Mouse (Mus musculus) intestine, postnatal 0 days (tissue): ENCODE data around the gene Cep72. TPM values are rescaled to one million over a fixed set of nuclear protein-coding genes. Genes with fewer than 3 reads are reported as not detected.
A peak's percentile ranks its signal among the peaks of the same experiment; 100 is the strongest.

Source experiments
- ATAC-seq: fragments of 200-750 bp; cut with Nextera tagmentation; 2 replicates; pipeline ENCODE4 v1.8.0; 2017; ENCODE audit warnings: mild to moderate bottlenecking, moderate TSS enrichment, moderate library complexity
- H3K27ac ChIP-seq: fragments of 300-500 bp; sonication (generic); 2 replicates; pipeline ENCODE4 v1.5.1; 2014; ENCODE audit warnings: mild to moderate bottlenecking, low read depth, low read length, moderate library complexity
- H3K27me3 ChIP-seq: fragments of 300-500 bp; sonication (generic); replicated peaks from 2 replicates; pipeline ENCODE4 v1.6.1; 2014; ENCODE audit warnings: low read length, mixed read lengths; ENCODE audit not compliant: control insufficient read depth, insufficient read depth
- H3K36me3 ChIP-seq: fragments of 300-500 bp; sonication (generic); 2 replicates; pipeline ENCODE4 v1.6.1; 2014; ENCODE audit warnings: mild to moderate bottlenecking, moderate library complexity; ENCODE audit not compliant: control insufficient read depth, insufficient read depth
- H3K4me1 ChIP-seq: fragments of 300-500 bp; sonication (generic); replicated peaks from 2 replicates; pipeline ENCODE4 v1.6.1; 2014; ENCODE audit warnings: antibody characterized with exemption, low read length, mixed read lengths; ENCODE audit not compliant: control insufficient read depth, insufficient read depth
- H3K4me2 ChIP-seq: fragments of 300-500 bp; sonication (generic); replicated peaks from 2 replicates; pipeline ENCODE4 v1.6.1; 2014; ENCODE audit warnings: low read depth, mild to moderate bottlenecking, moderate library complexity
- H3K4me3 ChIP-seq: fragments of 300-500 bp; sonication (generic); 2 replicates; pipeline ENCODE4 v1.5.1; 2014; ENCODE audit warnings: low read depth, low read length
- H3K9ac ChIP-seq: fragments of 300-500 bp; sonication (generic); 2 replicates; pipeline ENCODE4 v1.6.1; 2014; ENCODE audit warnings: mild to moderate bottlenecking, low read depth, low read length
- H3K9me3 ChIP-seq: fragments of 300-500 bp; sonication (generic); 2 replicates; pipeline ENCODE4 v1.6.1; 2016; ENCODE audit warnings: mixed run types; ENCODE audit not compliant: control insufficient read depth
- CTCF ChIP-seq: sonication (generic); IDR thresholded peaks from 2 replicates; pipeline ENCODE4 v1.5.1; 2016; ENCODE audit warnings: low read depth, mild to moderate bottlenecking, control low read depth, antibody characterized with exemption, moderate library complexity
- WGBS: fragments of 180-500 bp; shearing (Covaris S2); extraction: QIAGEN DNeasy Blood & Tissue Kit; methylation state at CpG from one replicate; pipeline ENCODE4 v1.1.7; 2014; 5-methylcytosine and 5-hydroxymethylcytosine counted together
- polyA plus RNA-seq: library from polyadenylated mRNA; unstranded; fragments of >200 nt; fragmentation: Nextera tagmentation; extraction: Ambion mirVana; gene quantifications from 2 replicates; pipeline ENCODE4 v1.2.1, GENCODE M21; 2015

Cep72 gene
- polyA plus RNA-seq, 1 experiment from 2014 or later = 4.1 TPM

GRCm38 (mm10) chr13:73996456-73996855 lies 65.6 kb downstream of the Cep72 start:
- 85% methylated on average over 4 of the region's 4 CpGs for WGBS
- no peak overlapping the region for H3K9ac ChIP-seq
- no peaks in the 10 kb centered on the region for H3K36me3 ChIP-seq
- H3K27ac ChIP-seq = no peak overlapping the region
- no peak overlapping the region for H3K4me2 ChIP-seq
- no peak for ATAC-seq
- no peaks in the 10 kb centered on the region for H3K9me3 ChIP-seq
- no peaks in the 10 kb centered on the region for H3K4me1 ChIP-seq
- TF ChIP-seq CTCF = no peak
- no peaks in the 10 kb centered on the region; the same call in 1 of the 2 replicates for H3K27me3 ChIP-seq
- no peak overlapping the region for H3K4me3 ChIP-seq

GRCm38 (mm10) chr13:73991267-73991666 lies 70.8 kb downstream of the Cep72 start:
- H3K36me3 ChIP-seq = no peaks in the 10 kb centered on the region
- no peak for ATAC-seq
- no peaks in the 10 kb centered on the region for H3K9me3 ChIP-seq
- no peak overlapping the region for H3K27ac ChIP-seq
- H3K9ac ChIP-seq = no peak overlapping the region
- H3K27me3 ChIP-seq = no peaks in the 10 kb centered on the region
- H3K4me3 ChIP-seq = no peak overlapping the region
- WGBS = 75% methylated on average over 5 of the region's 5 CpGs
- H3K4me2 ChIP-seq = no peak overlapping the region
- no peak for TF ChIP-seq CTCF
- no peaks in the 10 kb centered on the region for H3K4me1 ChIP-seq

- H3K36me3 ChIP-seq = no peaks in the 10 kb centered on the region
- no peaks in the 10 kb centered on the region for H3K4me1 ChIP-seq
- H3K27ac ChIP-seq = no peak overlapping the region
- no peaks in the 10 kb centered on the region for H3K27me3 ChIP-seq
- H3K4me3 ChIP-seq = no peak overlapping the region
- H3K4me2 ChIP-seq = no peak overlapping the region
- no peaks in the 10 kb centered on the region for H3K9me3 ChIP-seq
- TF ChIP-seq CTCF = no peak
- H3K9ac ChIP-seq = no peak overlapping the region
- 66% methylated on average over 2 of the region's 2 CpGs for WGBS
- 0 out of 2 replicates have a peak, but pooled peaks have one; percentile 7 for ATAC-seq
These were observed 71.3 kb downstream of the Cep72 start for GRCm38 (mm10) chr13:73990761-73991160.

GRCm38 (mm10) chr13:73990325-73990724 lies 71.8 kb downstream of the Cep72 start:
- no peaks in the 10 kb centered on the region for H3K36me3 ChIP-seq
- H3K4me3 ChIP-seq = no peak overlapping the region
- no peak overlapping the region for H3K9ac ChIP-seq
- 52% methylated on average over 5 of the region's 5 CpGs for WGBS
- TF ChIP-seq CTCF = peak; percentile 52
- H3K27me3 ChIP-seq = no peaks in the 10 kb centered on the region
- no peak overlapping the region for H3K4me2 ChIP-seq
- H3K4me1 ChIP-seq = no peaks in the 10 kb centered on the region
- no peak overlapping the region for H3K27ac ChIP-seq
- no peaks in the 10 kb centered on the region for H3K9me3 ChIP-seq
- peak; percentile 88 for ATAC-seq

Other genes starting within 250 kb of the Cep72 start
- 4.1 and 4.6 TPM in 2 replicates for gene Nkd2, start 214.7 kb downstream of the Cep72 start, polyA plus RNA-seq
- 8.4 and 12.1 TPM in 2 replicates for gene Trip13, start 124.5 kb downstream of the Cep72 start, polyA plus RNA-seq
- gene Brd9, start 124.5 kb downstream of the Cep72 start, polyA plus RNA-seq = 23.2 and 24.0 TPM in 2 replicates
- gene Zdhhc11, start 98.4 kb downstream of the Cep72 start, polyA plus RNA-seq = not detected in 2 replicates
- gene Tppp, start 52.9 kb downstream of the Cep72 start, polyA plus RNA-seq = 3.2 and 3.4 TPM in 2 replicates
- 21.9 and 25.3 TPM in 2 replicates for gene Slc9a3, start 59.2 kb upstream of the Cep72 start, polyA plus RNA-seq
- gene Exoc3, start 146.4 kb upstream of the Cep72 start, polyA plus RNA-seq = 41.8 and 42.8 TPM in 2 replicates
- gene Ahrr, start 230.0 kb upstream of the Cep72 start, polyA plus RNA-seq = 0.21 and 0.50 TPM in 2 replicates